ENCODE assay signal across 11 mouse cellular contexts in genomic region chr11:88395076-88395990, GRCm38 (mm10).
DNase-seq lines count a peak whose midpoint lies in the region; ATAC-seq lines count a peak whose summit lies in the region.
"Had no signal": no experiment of that assay in that cellular context is flagged by ENCODE, and none has a peak within 500 bp of the region (broad histone marks: within the 10 kb centered on the region; RNA-seq: fewer than 3 reads in every experiment).

No protein-coding gene starts in this region.

- H3K4me1 ChIP-seq in kidney, embryonic 15.5 days: peaks cover 33% of the 10 kb centered on the region
- H3K4me1 ChIP-seq in stomach, embryonic 15.5 days: peaks cover 16% of the 10 kb centered on the region; the same call in 1 of the 2 replicates

- no peak for ATAC-seq in kidney, embryonic 15.5 days (replicated peaks; ENCODE audit: low FRiP score)
- ATAC-seq in stomach, embryonic 15.5 days (ENCODE audit: insufficient read depth, low FRiP score, low read depth): no peak

- peak overlapping the region; percentile 46 for H3K27ac ChIP-seq in kidney, embryonic 15.5 days
- H3K27ac ChIP-seq in stomach, embryonic 15.5 days: peak overlapping the region; percentile 48

- peak; percentile 37 for DNase-seq in kidney, adult 9 months
- no peak for DNase-seq in kidney, postnatal 4 days
- peak; percentile 89 for DNase-seq in fat pad, adult 2 months (ENCODE audit: extremely low read depth, low read depth, low spot score)
- DNase-seq in frontal cortex, postnatal 14 days (ENCODE audit: low spot score in 2 of 2): no peak
- DNase-seq in ovary, postnatal 14 days (ENCODE audit: low spot score): no peak
- no peak for DNase-seq in cerebellum, adult 18-20 months
- DNase-seq: layer of hippocampus, postnatal 36 days had no signal

- 55% methylated on average over 8 of the region's 8 CpGs for WGBS in kidney, embryonic 15.5 days
- 70% methylated on average over 8 of the region's 8 CpGs for WGBS in stomach, embryonic 15.5 days

- H3K27me3 ChIP-seq in kidney, embryonic 15.5 days: no peaks in the 10 kb centered on the region
- H3K27me3 ChIP-seq in stomach, embryonic 15.5 days (replicated peaks): no peaks in the 10 kb centered on the region
- H3K27me3 ChIP-seq: megakaryocyte, embryonic 14.5 days had no signal

- no peak overlapping the region for H3K9ac ChIP-seq in kidney, embryonic 15.5 days
- H3K9ac ChIP-seq in stomach, embryonic 15.5 days: no peak overlapping the region

- H3K9me3 ChIP-seq in kidney, embryonic 15.5 days (replicated peaks): no peaks in the 10 kb centered on the region
- no peaks in the 10 kb centered on the region for H3K9me3 ChIP-seq in stomach, embryonic 15.5 days
- H3K9me3 ChIP-seq: G1E; megakaryocyte, embryonic 14.5 days had no signal

- peaks cover 24% of the 10 kb centered on the region; the same call in 1 of the 2 replicates for H3K36me3 ChIP-seq in kidney, embryonic 15.5 days
- H3K36me3 ChIP-seq in stomach, embryonic 15.5 days: no peaks in the 10 kb centered on the region

- no peak overlapping the region for H3K4me2 ChIP-seq in kidney, embryonic 15.5 days
- H3K4me2 ChIP-seq in stomach, embryonic 15.5 days: no peak overlapping the region

- no peak overlapping the region for H3K4me3 ChIP-seq in kidney, embryonic 15.5 days (replicated peaks)
- no peak overlapping the region for H3K4me3 ChIP-seq in stomach, embryonic 15.5 days (replicated peaks)
- H3K4me3 ChIP-seq: megakaryocyte, embryonic 14.5 days had no signal

Comparison
In these comparisons a context has a peak if more than half of its experiments do, and no peak if none do; other contexts are left out.
1. DNase-seq: peak in kidney, adult 9 months (single experiment) and fat pad, adult 2 months (single experiment); none in kidney, postnatal 4 days (0 of 2), frontal cortex, postnatal 14 days (0 of 2), ovary, postnatal 14 days (single experiment) and cerebellum, adult 18-20 months (0 of 2).